8 mouse cellular contexts compared by ENCODE assay signal in genomic region chr7:143464811-143465560, GRCm38 (mm10). TPM values are rescaled to one million over a fixed set of nuclear protein-coding genes. Genes with fewer than 3 reads are reported as not detected.
DNase-seq lines count a peak whose midpoint lies in the region; ATAC-seq lines count a peak whose summit lies in the region.

No protein-coding gene starts in this region.

- no peak overlapping the region for H3K27ac ChIP-seq in forebrain, embryonic 11.5 days (ENCODE audit: low read depth, low read length)
- H3K27ac ChIP-seq in hindbrain, embryonic 12.5 days: peak overlapping the region; percentile 48; the same call in 1 of the 2 replicates
- H3K27ac ChIP-seq in liver, embryonic 11.5 days (ENCODE audit: low read depth, low read length): peak overlapping the region; percentile 39; the same call in 1 of the 2 replicates

- H3K9ac ChIP-seq in forebrain, embryonic 11.5 days (ENCODE audit: low read length): peak overlapping the region; percentile 44
- peak overlapping the region; percentile 54 for H3K9ac ChIP-seq in hindbrain, embryonic 12.5 days
- H3K9ac ChIP-seq in liver, embryonic 11.5 days (ENCODE audit: low read depth, low read length): peak overlapping the region; percentile 32; the same call in 1 of the 2 replicates

- H3K4me2 ChIP-seq in forebrain, embryonic 11.5 days (ENCODE audit: low read depth, low read length, severe bottlenecking): peak overlapping the region; percentile 52
- peak overlapping the region; percentile 58 for H3K4me2 ChIP-seq in hindbrain, embryonic 12.5 days (replicated peaks)
- peak overlapping the region; percentile 70 for H3K4me2 ChIP-seq in liver, embryonic 11.5 days

- peaks cover 25% of the 10 kb centered on the region for H3K27me3 ChIP-seq in forebrain, embryonic 11.5 days (ENCODE audit: control insufficient read depth, insufficient read depth, low read length)
- H3K27me3 ChIP-seq in hindbrain, embryonic 12.5 days: peaks cover 10% of the 10 kb centered on the region; the same call in 1 of the 2 replicates
- peaks cover 29% of the 10 kb centered on the region for H3K27me3 ChIP-seq in liver, embryonic 11.5 days (replicated peaks; ENCODE audit: control insufficient read depth, insufficient read depth, low read length)

- H3K4me3 ChIP-seq in forebrain, embryonic 11.5 days (ENCODE audit: low read depth, low read length): peak overlapping the region; percentile 27
- H3K4me3 ChIP-seq in hindbrain, embryonic 12.5 days: peak overlapping the region; percentile 30
- H3K4me3 ChIP-seq in liver, embryonic 11.5 days (ENCODE audit: low read depth, low read length): peak overlapping the region; percentile 34

- WGBS in forebrain, embryonic 11.5 days: 28% methylated on average over 56 of the region's 56 CpGs
- 31% methylated on average over 39 of the region's 56 CpGs for WGBS in hindbrain, embryonic 12.5 days
- 21% methylated on average over 56 of the region's 56 CpGs for WGBS in liver, embryonic 11.5 days

- H3K4me1 ChIP-seq in forebrain, embryonic 11.5 days (replicated peaks; ENCODE audit: control insufficient read depth, insufficient read depth, low read length): peaks cover 23% of the 10 kb centered on the region
- peaks cover 34% of the 10 kb centered on the region for H3K4me1 ChIP-seq in hindbrain, embryonic 12.5 days
- H3K4me1 ChIP-seq in liver, embryonic 11.5 days (replicated peaks; ENCODE audit: control insufficient read depth, insufficient read depth, low read length): peaks cover 2% of the 10 kb centered on the region; the same call in 1 of the 2 replicates

- no peaks in the 10 kb centered on the region for H3K36me3 ChIP-seq in forebrain, embryonic 11.5 days (ENCODE audit: control insufficient read depth, insufficient read depth, low read length)
- H3K36me3 ChIP-seq in hindbrain, embryonic 12.5 days: no peaks in the 10 kb centered on the region
- no peaks in the 10 kb centered on the region for H3K36me3 ChIP-seq in liver, embryonic 11.5 days (ENCODE audit: control insufficient read depth, insufficient read depth, low read length)

- no peak for ATAC-seq in forebrain, embryonic 11.5 days (replicated peaks; ENCODE audit: low FRiP score)
- ATAC-seq in hindbrain, embryonic 12.5 days (ENCODE audit: low FRiP score): no peak
- ATAC-seq in liver, embryonic 11.5 days (replicated peaks; ENCODE audit: low FRiP score): no peak

- peaks cover 11% of the 10 kb centered on the region for H3K9me3 ChIP-seq in forebrain, embryonic 11.5 days (ENCODE audit: control insufficient read depth, low read length)
- peaks cover 14% of the 10 kb centered on the region for H3K9me3 ChIP-seq in hindbrain, embryonic 12.5 days (replicated peaks)
- H3K9me3 ChIP-seq in liver, embryonic 11.5 days (ENCODE audit: control insufficient read depth, low read length): peaks cover 17% of the 10 kb centered on the region

- DNase-seq in B cell, adult 2 months: peak; percentile 30 to 39
- peak; percentile 50 for DNase-seq in Muller cell, postnatal 12 days (ENCODE audit: inconsistent ontology term)
- DNase-seq in forebrain, embryonic 11.5 days (ENCODE audit: low spot score): peak; percentile 80
- no peak for DNase-seq in liver, embryonic 11.5 days (ENCODE audit: low spot score)
- DNase-seq in naive thymus-derived CD4-positive, alpha-beta T cell, adult 2 months (ENCODE audit: low read depth): peak; percentile 55
- peak; percentile 33 for DNase-seq in thymus, postnatal 25 days
- DNase-seq in layer of hippocampus, adult 9-10 months (ENCODE audit: low spot score): no peak

RNA-seq across cellular contexts. Expression of gene Cdkn1c, which starts 4.1 kb away (rescaled TPM):
- polyA plus RNA-seq in forebrain, embryonic 11.5 days (2014; fragmentation: Nextera tagmentation; extraction: Ambion mirVana): 372 and 435 TPM in 2 replicates
- 1,001 and 1,276 TPM in 2 replicates for polyA plus RNA-seq in hindbrain, embryonic 12.5 days (2016; fragmentation: Nextera tagmentation; extraction: Ambion mirVana)
- 572 and 617 TPM in 2 replicates for polyA plus RNA-seq in liver, embryonic 11.5 days (2014; fragmentation: Nextera tagmentation; extraction: Ambion mirVana)

RNA-seq across cellular contexts. Expression of gene Slc22a18, which starts 8.6 kb away (rescaled TPM):
- polyA plus RNA-seq in forebrain, embryonic 11.5 days (2014; fragmentation: Nextera tagmentation; extraction: Ambion mirVana): 0.20 and 0.29 TPM in 2 replicates
- polyA plus RNA-seq in hindbrain, embryonic 12.5 days (2016; fragmentation: Nextera tagmentation; extraction: Ambion mirVana): 0.63 and 0.72 TPM in 2 replicates
- polyA plus RNA-seq in liver, embryonic 11.5 days (2014; fragmentation: Nextera tagmentation; extraction: Ambion mirVana): 2.8 and 5.2 TPM in 2 replicates

RNA-seq across cellular contexts. Expression of gene Phlda2, which starts 38.0 kb away (rescaled TPM):
- 1.2 and 2.3 TPM in 2 replicates for polyA plus RNA-seq in forebrain, embryonic 11.5 days (2014; fragmentation: Nextera tagmentation; extraction: Ambion mirVana)
- 3.3 TPM in 2 replicates for polyA plus RNA-seq in hindbrain, embryonic 12.5 days (2016; fragmentation: Nextera tagmentation; extraction: Ambion mirVana)
- polyA plus RNA-seq in liver, embryonic 11.5 days (2014; fragmentation: Nextera tagmentation; extraction: Ambion mirVana): 11.9 and 16.4 TPM in 2 replicates

Comparison
In these comparisons a context has a peak if more than half of its experiments do, and no peak if none do; other contexts are left out.
1. DNase-seq: peak in B cell, adult 2 months (2 of 2), Muller cell, postnatal 12 days (single experiment), forebrain, embryonic 11.5 days (single experiment), naive thymus-derived CD4-positive, alpha-beta T cell, adult 2 months (single experiment) and thymus, postnatal 25 days (single experiment); none in liver, embryonic 11.5 days (single experiment) and layer of hippocampus, adult 9-10 months (single experiment).
2. Peak in every context shown above with its lines, with median percentiles within 50 percentile points of each other: H3K4me2 ChIP-seq, H3K4me3 ChIP-seq and H3K9ac ChIP-seq.